Mouse (Mus musculus): Measurements from ENCODE around the gene Ubp1.

The Ubp1 gene

GRCm38 (mm10) chr9:113970041-113970440, 39.3 kb downstream of the Ubp1 start:
- DNase-seq = no peak

- DNase-seq = no peak
These were observed 40.9 kb downstream of the Ubp1 start for GRCm38 (mm10) chr9:113971615-113972014.

GRCm38 (mm10) chr9:113973857-113974256, 43.1 kb downstream of the Ubp1 start:
- DNase-seq = no peak

GRCm38 (mm10) chr9:113974945-113975344, 44.2 kb downstream of the Ubp1 start:
- no peak for DNase-seq

- no peak for DNase-seq
These were observed 44.7 kb downstream of the Ubp1 start for GRCm38 (mm10) chr9:113975442-113975841.

- DNase-seq = no peak
These were observed 45.5 kb downstream of the Ubp1 start for GRCm38 (mm10) chr9:113976264-113976663.

GRCm38 (mm10) chr9:113977225-113977840, 46.6 kb downstream of the Ubp1 start:
- DNase-seq = no peak

GRCm38 (mm10) chr9:113978656-113979055, 47.9 kb downstream of the Ubp1 start:
- DNase-seq = no peak

GRCm38 (mm10) chr9:113979356-113979755, 48.6 kb downstream of the Ubp1 start:
- no peak for DNase-seq

GRCm38 (mm10) chr9:113981099-113981880, 50.6 kb downstream of the Ubp1 start:
- no peak for DNase-seq

- DNase-seq = no peak
These were observed 51.7 kb downstream of the Ubp1 start for GRCm38 (mm10) chr9:113982451-113982850.

- DNase-seq = peak in 1 of 2 experiments; percentile 33
These were observed 52.3 kb downstream of the Ubp1 start for GRCm38 (mm10) chr9:113982883-113983670.

- no peak for DNase-seq
These were observed 54.3 kb downstream of the Ubp1 start for GRCm38 (mm10) chr9:113984946-113985620.

- DNase-seq = peak; percentile 64 to 73
These were observed 60.0 kb downstream of the Ubp1 start for GRCm38 (mm10) chr9:113990547-113991248.

- DNase-seq = no peak
These were observed 62.1 kb downstream of the Ubp1 start for GRCm38 (mm10) chr9:113992810-113993209.

- no peak for DNase-seq
These were observed 67.6 kb downstream of the Ubp1 start for GRCm38 (mm10) chr9:113998311-113998710.

GRCm38 (mm10) chr9:114006801-114007200, 76.1 kb downstream of the Ubp1 start:
- no peak for DNase-seq

- no peak for DNase-seq
These were observed 77.2 kb downstream of the Ubp1 start for GRCm38 (mm10) chr9:114007850-114008350.

GRCm38 (mm10) chr9:114009526-114009925, 78.8 kb downstream of the Ubp1 start:
- DNase-seq = no peak

- DNase-seq = no peak
These were observed 80.5 kb downstream of the Ubp1 start for GRCm38 (mm10) chr9:114011203-114011602.

GRCm38 (mm10) chr9:114014034-114014433, 83.3 kb downstream of the Ubp1 start:
- DNase-seq = no peak

- peak in 1 of 2 experiments; percentile 15 for DNase-seq
These were observed 85.0 kb downstream of the Ubp1 start for GRCm38 (mm10) chr9:114015724-114016123.

All from thymus, postnatal 36 days (tissue).